Mouse (Mus musculus) erythroblast, embryonic 14.5 days (primary cell): Measurements from ENCODE around the gene Sdf4. TPM values are rescaled to one million over a fixed set of nuclear protein-coding genes. Genes with fewer than 3 reads are reported as not detected.

Experiments used
- H3K27me3 ChIP-seq: 2 replicates; pipeline ENCODE4 v1.6.1; 2012; ENCODE audit warnings: inconsistent platforms; ENCODE audit not compliant: control insufficient read depth
- H3K36me3 ChIP-seq: 2 replicates; pipeline ENCODE4 v1.6.1; 2012; ENCODE audit warnings: mild to moderate bottlenecking, inconsistent platforms; ENCODE audit not compliant: control insufficient read depth
- H3K4me1 ChIP-seq: 2 replicates; pipeline ENCODE4 v1.6.1; 2012; ENCODE audit warnings: inconsistent platforms; ENCODE audit not compliant: control insufficient read depth
- H3K4me3 ChIP-seq: replicated peaks from 2 replicates; pipeline ENCODE3; 2012; ENCODE audit warnings: moderate library complexity, mild to moderate bottlenecking, inconsistent platforms
- H3K9me3 ChIP-seq: 2 replicates; pipeline ENCODE4 v1.6.1; 2012; ENCODE audit warnings: low read length, inconsistent platforms, mixed read lengths; ENCODE audit not compliant: control insufficient read depth
- GATA1 ChIP-seq: IDR thresholded peaks from 2 replicates; pipeline ENCODE4 v1.6.1; 2012; ENCODE audit warnings: low read length, inconsistent platforms, mixed read lengths
- TAL1 ChIP-seq: IDR thresholded peaks from 3 replicates; pipeline ENCODE4 v1.6.1; 2012; ENCODE audit warnings: low read length, inconsistent platforms, mixed read lengths
- polyA plus RNA-seq: library from polyadenylated mRNA; stranded (reverse); fragments of >175 nt; gene quantifications from 2 replicates; pipeline ENCODE4 v1.2.3, GENCODE M21; 2012

Gene Sdf4
- polyA plus RNA-seq, 1 experiment, result 4.3 TPM

- no peaks in the 10 kb centered on the region for H3K27me3 ChIP-seq
Measured at GRCm38 (mm10) chr4:156058826-156059225, 66.2 kb downstream of the Sdf4 start.

GRCm38 (mm10) chr4:156059261-156059660, 66.6 kb downstream of the Sdf4 start, which contains the start of gene Ttll10:
Gene Ttll10 (minus strand): TSS chr4:156059414.
- Histone ChIP-seq H3K4me3 (no peak within 1 kb of the TSS), H3K36me3 (no peaks in the 10 kb centered on the region), H3K27me3 (no peaks in the 10 kb centered on the region), H3K4me1 (no peaks in the 10 kb centered on the region), H3K9me3 (no peaks in the 10 kb centered on the region)
- TF ChIP-seq TAL1 (no peak), GATA1 (no peak)

More at GRCm38 (mm10) chr4:156058826-156059225, 66.2 kb downstream of the Sdf4 start:
- H3K36me3 ChIP-seq, result no peaks in the 10 kb centered on the region
- no peaks in the 10 kb centered on the region for H3K9me3 ChIP-seq
- H3K4me3 ChIP-seq, result no peak overlapping the region
- H3K4me1 ChIP-seq, result no peaks in the 10 kb centered on the region
- TF ChIP-seq GATA1 (no peak), TAL1 (no peak)

GRCm38 (mm10) chr4:156059713-156060112, 67.0 kb downstream of the Sdf4 start:
- no peak for TF ChIP-seq GATA1
- no peak for TF ChIP-seq TAL1
- Histone ChIP-seq H3K4me3 (no peak overlapping the region), H3K4me1 (no peaks in the 10 kb centered on the region), H3K9me3 (no peaks in the 10 kb centered on the region), H3K36me3 (no peaks in the 10 kb centered on the region), H3K27me3 (no peaks in the 10 kb centered on the region)

Other genes starting within 250 kb of the Sdf4 start
- gene Atad3a, start 231.8 kb upstream of the Sdf4 start, polyA plus RNA-seq, result 1.0 and 1.1 TPM in 2 replicates
- 0.01 TPM in 1 of 2 replicates, not detected in the other for gene Vwa1, start 218.2 kb upstream of the Sdf4 start, polyA plus RNA-seq
- gene Tmem88b, start 207.0 kb upstream of the Sdf4 start, polyA plus RNA-seq, result not detected in 2 replicates
- 0.10 TPM in 1 of 2 replicates, not detected in the other for gene Ankrd65, start 202.4 kb upstream of the Sdf4 start, polyA plus RNA-seq
- 1.9 and 2.3 TPM in 2 replicates for gene Mrpl20, start 190.0 kb upstream of the Sdf4 start, polyA plus RNA-seq
- 4.7 and 4.8 TPM in 2 replicates for gene Ccnl2, start 180.4 kb upstream of the Sdf4 start, polyA plus RNA-seq
- 28.2 and 40.5 TPM in 2 replicates for gene Aurkaip1, start 161.6 kb upstream of the Sdf4 start, polyA plus RNA-seq
- 0.11 TPM in 1 of 2 replicates, not detected in the other for gene Mxra8, start 153.2 kb upstream of the Sdf4 start, polyA plus RNA-seq
- gene Dvl1, start 145.5 kb upstream of the Sdf4 start, polyA plus RNA-seq, result 8.1 and 8.2 TPM in 2 replicates
- gene Tas1r3, start 129.5 kb upstream of the Sdf4 start, polyA plus RNA-seq, result not detected in 2 replicates
- 0.17 and 0.55 TPM in 2 replicates for gene Cptp, start 123.4 kb upstream of the Sdf4 start, polyA plus RNA-seq
- gene Ints11, start 123.3 kb upstream of the Sdf4 start, polyA plus RNA-seq, result 0.94 and 1.8 TPM in 2 replicates
- 2.1 and 3.5 TPM in 2 replicates for gene Pusl1, start 101.1 kb upstream of the Sdf4 start, polyA plus RNA-seq
- gene Acap3, start 101.0 kb upstream of the Sdf4 start, polyA plus RNA-seq, result 3.8 and 4.1 TPM in 2 replicates
- 12.5 and 13.5 TPM in 2 replicates for gene Ube2j2, start 49.0 kb upstream of the Sdf4 start, polyA plus RNA-seq
- 7.7 and 11.5 TPM in 2 replicates for gene C1qtnf12, start 30.6 kb upstream of the Sdf4 start, polyA plus RNA-seq
- gene B3galt6, start 223 bp upstream of the Sdf4 start, polyA plus RNA-seq, result 0.11 and 0.22 TPM in 2 replicates
- 0.11 and 0.24 TPM in 2 replicates for gene Tnfrsf4, start 21.0 kb downstream of the Sdf4 start, polyA plus RNA-seq
- gene Tnfrsf18, start 33.3 kb downstream of the Sdf4 start, polyA plus RNA-seq, result not detected in 2 replicates
- gene Ttll10, start 66.5 kb downstream of the Sdf4 start, polyA plus RNA-seq, result not detected in 2 replicates
- 0.90 and 0.96 TPM in 2 replicates for gene 9430015G10Rik, start 117.1 kb downstream of the Sdf4 start, polyA plus RNA-seq
- 0.10 TPM in 2 replicates for gene Rnf223, start 137.6 kb downstream of the Sdf4 start, polyA plus RNA-seq
- 0.45 and 0.51 TPM in 2 replicates for gene Agrn, start 204.6 kb downstream of the Sdf4 start, polyA plus RNA-seq
- gene Isg15, start 207.9 kb downstream of the Sdf4 start, polyA plus RNA-seq, result 0.75 and 0.80 TPM in 2 replicates
- gene AW011738, start 210.4 kb downstream of the Sdf4 start, polyA plus RNA-seq, result 0.13 and 0.15 TPM in 2 replicates
- not detected in 2 replicates for gene Perm1, start 223.0 kb downstream of the Sdf4 start, polyA plus RNA-seq
- 1.5 and 2.4 TPM in 2 replicates for gene Plekhn1, start 242.0 kb downstream of the Sdf4 start, polyA plus RNA-seq
- gene Noc2l, start 243.1 kb downstream of the Sdf4 start, polyA plus RNA-seq, result 2.9 and 3.0 TPM in 2 replicates